Mouse (Mus musculus) ES-E14 (cell line): ENCODE data around the gene Gm5089. TPM values are rescaled to one million over a fixed set of nuclear protein-coding genes. Genes with fewer than 3 reads are reported as not detected.

Source experiments
- DNase-seq: peaks from one replicate; pipeline ENCODE4 v3.0.0-alpha.2; 2013; ENCODE audit warnings: low read depth, low spot score
- H3K27ac ChIP-seq: 2 replicates; pipeline ENCODE4 v1.5.1; 2012; ENCODE audit warnings: low read depth, mild to moderate bottlenecking, low read length, moderate library complexity, mixed read lengths; ENCODE audit not compliant: poor library complexity, insufficient read depth, severe bottlenecking
- H3K36me3 ChIP-seq: 2 replicates; pipeline ENCODE4 v1.6.1; 2012; ENCODE audit warnings: mild to moderate bottlenecking, low read length, moderate library complexity, mixed read lengths; ENCODE audit not compliant: control insufficient read depth, poor library complexity, insufficient read depth, severe bottlenecking
- H3K4me1 ChIP-seq, 2 experiments: fragments of 150-350 bp in 1 of 2; sonication (generic) in 1 of 2; 2 replicates each; pipeline ENCODE4 v1.6.1; 2012; ENCODE audit warnings: low read length in 2 of 2, mild to moderate bottlenecking in 1 of 2, mixed read lengths in 1 of 2; ENCODE audit not compliant: control insufficient read depth in 2 of 2, insufficient read depth in 2 of 2, poor library complexity in 1 of 2
- H3K4me3 ChIP-seq, 2 experiments: fragments of 150-350 bp in 1 of 2; sonication (generic) in 1 of 2; 2 replicates each; pipeline ENCODE4 v1.5.1; 2012; ENCODE audit warnings: low read length in 2 of 2, low read depth in 1 of 2, mild to moderate bottlenecking in 1 of 2, mixed read lengths in 1 of 2; ENCODE audit not compliant: insufficient read depth in 1 of 2, poor library complexity in 1 of 2, severe bottlenecking in 1 of 2
- H3K9ac ChIP-seq: 2 replicates; pipeline ENCODE4 v1.6.1; 2012; ENCODE audit warnings: low read depth, mild to moderate bottlenecking, low read length, mixed read lengths; ENCODE audit not compliant: poor library complexity, insufficient read depth, severe bottlenecking
- H3K9me3 ChIP-seq: fragments of 150-350 bp; sonication (generic); 2 replicates; pipeline ENCODE4 v1.6.1; 2012; ENCODE audit warnings: low read depth, mild to moderate bottlenecking, low read length; ENCODE audit not compliant: control insufficient read depth, insufficient read depth
- CHD2 ChIP-seq: IDR thresholded peaks from 2 replicates; pipeline ENCODE4 v1.6.1; 2014; ENCODE audit warnings: mild to moderate bottlenecking, low read depth, low read length, inconsistent platforms
- HCFC1 ChIP-seq: IDR thresholded peaks from 2 replicates; pipeline ENCODE4 v1.6.1; 2012; ENCODE audit warnings: low read length, inconsistent platforms, borderline replicate concordance; ENCODE audit not compliant: insufficient read depth
- MAFK ChIP-seq: IDR thresholded peaks from 2 replicates; pipeline ENCODE4 v1.6.1; 2014; ENCODE audit warnings: mild to moderate bottlenecking, low read depth, low read length, inconsistent platforms; ENCODE audit not compliant: insufficient read depth
- ZC3H11A ChIP-seq: IDR thresholded peaks from 2 replicates; pipeline ENCODE4 v1.6.1; 2012; ENCODE audit warnings: low read depth, mild to moderate bottlenecking, inconsistent platforms, low read length, borderline replicate concordance
- ZNF384 ChIP-seq: IDR thresholded peaks from 2 replicates; pipeline ENCODE4 v1.6.1; 2012; ENCODE audit warnings: low read depth, low read length, inconsistent platforms
- in situ Hi-C, 2 experiments: fragments of 600-800 bp; cut with MboI; formaldehyde crosslinking; loops; one replicate each; pipeline ENCODE4 v1.15.1; 2025; ENCODE audit warnings: low sequenced_read_pairs in 2 of 2, inconsistent platforms in 1 of 2; ENCODE audit not compliant: unreplicated experiment in 2 of 2
- total RNA-seq: library from RNA; depleted of rRNA; stranded (reverse); fragments of 300-350 nt; gene quantifications from 2 replicates; pipeline ENCODE4 v1.2.3, GENCODE M21; 2012

Gene Gm5089
- total RNA-seq, 1 experiment: 0.31 TPM

DNA sequence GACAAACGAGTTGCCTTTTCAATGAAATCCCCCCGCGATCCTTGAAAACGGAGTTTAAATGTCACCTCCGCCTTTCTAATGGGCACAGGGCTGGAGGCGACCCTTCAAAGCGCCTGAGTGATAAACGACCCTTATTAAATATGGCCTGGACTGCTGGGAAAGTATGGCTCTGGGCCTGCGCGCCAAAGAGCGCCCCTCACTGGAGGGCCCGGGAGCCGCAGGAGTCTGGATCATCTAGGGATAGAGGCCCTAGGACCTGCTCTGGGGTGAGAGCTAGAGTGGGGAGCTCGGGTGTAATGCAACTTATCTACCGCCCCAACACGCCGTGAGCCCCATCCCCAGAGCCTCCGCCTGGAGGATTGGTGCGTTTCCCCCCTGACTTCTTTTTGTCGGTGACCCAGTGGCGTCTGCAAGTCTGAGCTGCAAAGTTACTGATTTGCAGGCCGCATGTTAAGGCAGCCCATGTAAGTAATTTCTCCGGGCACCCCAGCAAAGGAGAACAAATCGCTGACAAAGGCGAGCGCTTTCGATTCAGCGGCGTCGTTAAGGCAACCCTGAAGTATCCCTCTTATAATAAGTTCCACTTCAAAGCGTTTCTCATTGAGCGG, 2.6 kb upstream of the Gm5089 start:
- DNase-seq: no peak
- no peak for TF ChIP-seq ZNF384
- no peak for TF ChIP-seq CHD2
- TF ChIP-seq MAFK: no peak
- TF ChIP-seq HCFC1: no peak
- TF ChIP-seq ZC3H11A: no peak

GRCm38 (mm10) chr14:122452701-122453387, 1.9 kb upstream of the Gm5089 start:
- in situ Hi-C loops: no loop called here
- no peak overlapping the region for H3K4me3 ChIP-seq
- H3K27ac ChIP-seq: no peak overlapping the region
- H3K9me3 ChIP-seq: no peaks in the 10 kb centered on the region
- peaks cover 2% of the 10 kb centered on the region in 2 experiments; a peak in 3 of 4 replicates for H3K4me1 ChIP-seq
- no peaks in the 10 kb centered on the region; the same call in 1 of the 2 replicates for H3K36me3 ChIP-seq
- TF ChIP-seq ZC3H11A: no peak
- DNase-seq: no peak
- no peak overlapping the region for H3K9ac ChIP-seq

More for the DNA sequence above, 2.6 kb upstream of the Gm5089 start:
- Histone ChIP-seq H3K9me3 (no peaks in the 10 kb centered on the region), H3K4me1 (peaks cover 2% of the 10 kb centered on the region in 2 experiments; a peak in 3 of 4 replicates), H3K4me3 (peak overlapping the region; percentile 6 to 23; a peak in 3 of 4 replicates), H3K36me3 (no peaks in the 10 kb centered on the region; the same call in 1 of the 2 replicates), H3K9ac (peak overlapping the region; percentile 16; the same call in 1 of the 2 replicates), H3K27ac (no peak overlapping the region)
- in situ Hi-C loops: no loop called here

DNA sequence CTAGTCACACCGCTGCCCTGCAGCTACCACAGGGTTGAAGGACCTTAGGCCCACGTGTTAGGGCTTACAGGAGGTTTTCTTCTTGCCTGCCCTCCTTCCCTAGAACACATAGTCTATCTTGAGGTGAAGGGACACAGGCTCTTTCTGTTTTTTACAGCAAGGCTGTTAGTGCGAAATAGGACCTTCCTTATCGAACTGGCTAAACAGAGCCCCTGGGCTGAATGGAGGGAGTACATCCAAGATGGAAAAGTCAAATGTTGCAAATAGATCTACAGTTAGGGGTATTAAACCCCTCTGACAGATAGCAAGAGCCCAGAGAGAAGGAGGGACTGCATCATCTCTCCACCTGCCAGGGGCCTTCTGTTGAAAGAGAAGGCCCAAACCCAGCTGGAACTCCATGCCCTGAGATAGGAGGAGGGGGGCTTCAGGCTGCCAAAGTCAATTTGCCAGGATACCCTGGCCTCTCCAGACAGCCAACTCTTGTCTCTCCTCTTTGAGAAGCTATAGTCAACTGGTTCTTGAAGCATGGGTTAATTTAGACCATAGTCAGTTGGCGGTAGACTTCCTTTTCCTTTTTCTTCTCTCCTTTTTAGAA, 733 bp upstream of the Gm5089 start:
- DNase-seq: no peak
- in situ Hi-C loops: no loop called here
- H3K4me3 ChIP-seq: peak overlapping the region in 1 of 2 experiments; percentile 67; a peak in 1 of 4 replicates
- TF ChIP-seq ZC3H11A (no peak), CHD2 (no peak), HCFC1 (no peak), MAFK (no peak), ZNF384 (no peak)
- H3K27ac ChIP-seq: no peak overlapping the region
- no peaks in the 10 kb centered on the region; the same call in 1 of the 2 replicates for H3K36me3 ChIP-seq
- H3K4me1 ChIP-seq: peaks cover 2% of the 10 kb centered on the region in 2 experiments; a peak in 3 of 4 replicates
- no peak overlapping the region for H3K9ac ChIP-seq
- H3K9me3 ChIP-seq: no peaks in the 10 kb centered on the region

DNA sequence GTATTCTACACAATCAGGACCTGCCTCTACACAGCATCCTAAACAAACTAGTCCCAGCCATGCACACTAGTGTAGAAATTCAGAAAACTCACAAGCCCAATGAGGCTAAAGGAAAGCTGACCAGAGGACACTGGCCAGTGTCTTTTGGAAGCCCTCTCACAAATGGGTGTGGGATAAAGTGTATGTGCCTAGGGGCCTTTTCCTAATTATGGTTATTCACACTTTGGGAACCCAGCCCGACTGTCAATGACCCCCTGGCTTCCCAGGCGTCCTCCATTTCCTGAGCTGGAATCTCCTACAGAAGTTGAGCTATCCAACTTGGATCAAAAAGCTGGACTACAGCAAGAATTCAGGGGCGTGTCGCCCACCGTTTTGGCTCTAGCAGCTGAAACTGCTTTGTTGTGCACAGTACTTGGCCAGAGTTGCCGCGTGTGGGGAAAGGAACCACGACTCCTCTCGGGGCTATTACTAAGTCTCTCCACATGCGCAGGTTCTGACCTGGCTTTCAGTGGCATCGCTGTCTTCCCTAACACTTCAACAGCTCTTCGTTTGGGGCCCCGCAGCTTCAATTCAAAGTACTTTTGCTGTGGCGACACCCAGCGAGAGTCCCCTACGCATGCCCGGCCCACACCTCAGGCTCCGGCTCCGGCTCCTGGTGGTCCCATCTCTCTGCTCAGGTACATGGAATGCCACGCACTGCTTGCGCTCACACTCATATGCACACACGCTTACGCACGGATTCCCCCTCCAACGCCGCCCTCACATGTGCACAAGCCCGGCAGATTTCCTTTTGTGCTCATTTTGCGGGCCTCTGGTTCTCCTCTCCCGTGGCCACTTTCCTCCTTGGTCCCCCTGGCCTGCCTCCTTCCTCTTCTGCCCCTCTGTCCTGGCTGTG, 1.1 kb downstream of the Gm5089 start:
- H3K9me3 ChIP-seq: no peaks in the 10 kb centered on the region
- peak overlapping the region; percentile 50 to 67 for H3K4me3 ChIP-seq
- in situ Hi-C loops: no loop called here
- no peaks in the 10 kb centered on the region for H3K36me3 ChIP-seq
- H3K27ac ChIP-seq: no peak overlapping the region
- DNase-seq: no peak
- TF ChIP-seq HCFC1: no peak
- TF ChIP-seq MAFK: no peak
- no peak for TF ChIP-seq CHD2
- no peak for TF ChIP-seq ZNF384
- TF ChIP-seq ZC3H11A: no peak
- peaks cover 2% of the 10 kb centered on the region in 2 experiments; a peak in 3 of 4 replicates for H3K4me1 ChIP-seq
- peak overlapping the region; percentile 64; the same call in 1 of the 2 replicates for H3K9ac ChIP-seq
